Mouse (Mus musculus) ES-CJ7 (cell line): ENCODE results near the gene Shroom4.

Source experiments
- DNase-seq: peaks from one replicate; pipeline ENCODE4 v3.0.0; 2011; ENCODE audit warnings: low read depth, low spot score

Shroom4 gene

GRCm38 (mm10) chrX:6495456-6495855, 95.8 kb downstream of the Shroom4 start:
- DNase-seq = no peak

- no peak for DNase-seq
Measured at GRCm38 (mm10) chrX:6496374-6496773, 96.7 kb downstream of the Shroom4 start.

GRCm38 (mm10) chrX:6501850-6502249, 102.2 kb downstream of the Shroom4 start:
- DNase-seq = no peak

- DNase-seq = no peak
Measured at GRCm38 (mm10) chrX:6517217-6517616, 117.6 kb downstream of the Shroom4 start.

- no peak for DNase-seq
Measured at GRCm38 (mm10) chrX:6518421-6518820, 118.8 kb downstream of the Shroom4 start.

GRCm38 (mm10) chrX:6522935-6523334, 123.3 kb downstream of the Shroom4 start:
- DNase-seq = peak; percentile 33

GRCm38 (mm10) chrX:6536636-6537035, 137.0 kb downstream of the Shroom4 start:
- no peak for DNase-seq

GRCm38 (mm10) chrX:6537689-6538088, 138.0 kb downstream of the Shroom4 start:
- DNase-seq = no peak

GRCm38 (mm10) chrX:6565066-6565465, 165.4 kb downstream of the Shroom4 start:
- DNase-seq = no peak

- no peak for DNase-seq
Measured at GRCm38 (mm10) chrX:6574511-6574910, 174.9 kb downstream of the Shroom4 start.

- peak; percentile 12 for DNase-seq
Measured at GRCm38 (mm10) chrX:6577001-6577400, 177.3 kb downstream of the Shroom4 start.

- DNase-seq = no peak
Measured at GRCm38 (mm10) chrX:6580671-6581070, 181.0 kb downstream of the Shroom4 start.

- DNase-seq = no peak
Measured at GRCm38 (mm10) chrX:6581181-6581580, 181.5 kb downstream of the Shroom4 start.

GRCm38 (mm10) chrX:6582646-6583045, 183.0 kb downstream of the Shroom4 start:
- DNase-seq = no peak

GRCm38 (mm10) chrX:6594183-6594582, 194.5 kb downstream of the Shroom4 start:
- DNase-seq = no peak

GRCm38 (mm10) chrX:6654024-6654423, 254.4 kb downstream of the Shroom4 start:
- peak; percentile 16 for DNase-seq

GRCm38 (mm10) chrX:6658820-6659324, 259.2 kb downstream of the Shroom4 start:
- DNase-seq = no peak
